ENCODE assay signal across 17 mouse cellular contexts in genomic region chr5:132796061-132796460, GRCm38 (mm10).
"Had no signal": no experiment of that assay in that cellular context is flagged by ENCODE, and none has a peak within 500 bp of the region (broad histone marks: within the 10 kb centered on the region; RNA-seq: fewer than 3 reads in every experiment).

No protein-coding gene starts in this region.

- H3K4me2 ChIP-seq: neural tube, embryonic 12.5 days; neural tube, embryonic 13.5 days; neural tube, embryonic 15.5 days; stomach, embryonic 15.5 days had no signal

- H3K36me3 ChIP-seq: neural tube, embryonic 12.5 days; neural tube, embryonic 13.5 days; neural tube, embryonic 15.5 days; stomach, embryonic 15.5 days had no signal

- H3K9me3 ChIP-seq: neural tube, embryonic 12.5 days; neural tube, embryonic 15.5 days; stomach, embryonic 15.5 days had no signal

- H3K4me1 ChIP-seq: neural tube, embryonic 12.5 days; neural tube, embryonic 13.5 days; neural tube, embryonic 15.5 days; stomach, embryonic 15.5 days had no signal

- DNase-seq: retina, postnatal 1 day; right cerebral cortex, adult 18-20 months; right cerebral cortex, postnatal 14 days; right cerebral cortex, postnatal 25 days; right cerebral cortex, postnatal 4 days; spleen, adult 18-20 months; thymus, adult 18-20 months; thymus, adult 2 months; thymus, postnatal 14 days; thymus, postnatal 25 days; thymus, postnatal 36 days; thymus, postnatal 4 days had no signal

- H3K27me3 ChIP-seq: neural tube, embryonic 12.5 days; neural tube, embryonic 13.5 days; neural tube, embryonic 15.5 days; stomach, embryonic 15.5 days had no signal

- H3K4me3 ChIP-seq: neural tube, embryonic 12.5 days; neural tube, embryonic 13.5 days; neural tube, embryonic 15.5 days; stomach, embryonic 15.5 days had no signal

- H3K9ac ChIP-seq: neural tube, embryonic 12.5 days; neural tube, embryonic 13.5 days; neural tube, embryonic 15.5 days; stomach, embryonic 15.5 days had no signal

- H3K27ac ChIP-seq: neural tube, embryonic 12.5 days; neural tube, embryonic 13.5 days; neural tube, embryonic 15.5 days; stomach, embryonic 15.5 days; stomach, postnatal 0 days had no signal
